Mouse (Mus musculus): ENCODE measurements around the gene Slc25a28.

DNA sequence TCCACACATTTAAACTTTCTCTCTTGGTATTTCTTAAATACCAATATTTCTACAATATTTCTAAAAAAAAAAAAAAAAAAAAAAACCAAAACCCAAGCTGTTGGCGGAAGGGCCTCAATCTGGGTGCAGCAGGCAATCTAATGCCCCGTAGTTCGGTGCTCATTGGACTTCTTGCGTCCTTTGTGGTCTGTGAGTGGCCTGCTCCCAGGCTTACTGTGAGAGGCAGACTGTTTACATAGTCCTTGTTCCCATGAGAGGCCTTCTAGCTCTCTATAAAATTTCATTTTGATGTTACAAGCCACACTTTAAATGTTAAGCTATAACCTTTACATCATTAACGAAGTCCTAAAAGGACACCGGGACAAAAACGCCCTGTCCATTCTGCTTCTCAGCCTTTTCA, 33.5 kb upstream of the Slc25a28 start:
- TF ChIP-seq POLR2A (IDR thresholded peaks at IDR 0.05; ENCODE audit: borderline replicate concordance, insufficient read depth, low read length) (no peak), CTCF (IDR thresholded peaks at IDR 0.05; ENCODE audit: borderline replicate concordance, insufficient read depth, low read depth, low read length) (no peak)
